Mouse (Mus musculus): ENCODE data around the gene Vwa3b. TPM values are rescaled to one million over a fixed set of nuclear protein-coding genes. Genes with fewer than 3 reads are reported as not detected.

Vwa3b gene
- total and polyA plus RNA-seq, 2 experiments from 2014 or later, result 1.9 to 4.6 TPM

DNA sequence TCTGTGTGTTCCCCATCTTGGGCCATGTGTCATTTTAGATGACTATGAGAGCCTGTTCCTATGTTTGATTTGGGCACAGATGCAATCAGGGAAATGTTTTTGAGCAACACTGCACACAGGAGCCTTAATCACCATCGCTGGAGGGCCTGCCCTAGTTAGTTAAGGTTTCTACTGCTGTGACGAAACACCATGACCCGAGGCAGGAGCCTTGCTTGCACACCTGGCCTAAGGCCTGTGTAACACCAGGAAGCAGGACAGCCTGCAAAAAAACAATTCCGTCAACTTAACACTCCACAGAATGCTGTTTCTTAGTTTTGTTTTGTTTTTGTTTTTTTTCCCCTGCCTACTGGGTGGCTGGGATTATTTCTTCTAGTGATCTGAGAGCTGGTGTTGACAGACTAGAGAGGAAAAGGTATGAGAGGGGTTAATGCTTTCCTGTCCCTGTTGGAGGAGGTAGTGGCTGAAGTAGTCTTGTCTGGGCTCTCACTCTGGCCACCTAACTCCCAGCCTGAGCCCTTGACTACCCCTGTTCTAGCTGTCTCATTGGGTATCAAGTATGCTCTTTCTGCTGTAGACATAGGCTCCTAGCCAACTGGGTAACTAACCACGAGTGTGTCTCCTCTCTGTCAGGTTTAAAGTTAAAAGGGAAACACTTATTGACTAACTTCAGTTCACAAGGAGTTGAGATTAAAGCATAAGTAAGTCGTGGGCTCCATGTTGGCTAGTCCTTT is 30.6 kb downstream of the Vwa3b start:
- no peak for DNase-seq
- no peaks in the 10 kb centered on the region for H3K36me3 ChIP-seq (ENCODE audit: insufficient read depth)
- H3K9ac ChIP-seq, result no peak overlapping the region
- no peak overlapping the region for H3K4me3 ChIP-seq (ENCODE audit: low read depth, low read length)
- no peaks in the 10 kb centered on the region for H3K4me1 ChIP-seq (ENCODE audit: insufficient read depth)
- no peak for ATAC-seq
- no peak overlapping the region for H3K4me2 ChIP-seq (ENCODE audit: low read depth)
- no peak overlapping the region for H3K27ac ChIP-seq (ENCODE audit: low read depth, low read length)
- no peaks in the 10 kb centered on the region for H3K9me3 ChIP-seq (ENCODE audit: low read length)
- WGBS, result 87% methylated on average over 6 of the region's 6 CpGs
- TF ChIP-seq CTCF (IDR thresholded peaks at IDR 0.05; ENCODE audit: low read depth), result no peak
- no peaks in the 10 kb centered on the region for H3K27me3 ChIP-seq (ENCODE audit: insufficient read depth, low read length)

DNA sequence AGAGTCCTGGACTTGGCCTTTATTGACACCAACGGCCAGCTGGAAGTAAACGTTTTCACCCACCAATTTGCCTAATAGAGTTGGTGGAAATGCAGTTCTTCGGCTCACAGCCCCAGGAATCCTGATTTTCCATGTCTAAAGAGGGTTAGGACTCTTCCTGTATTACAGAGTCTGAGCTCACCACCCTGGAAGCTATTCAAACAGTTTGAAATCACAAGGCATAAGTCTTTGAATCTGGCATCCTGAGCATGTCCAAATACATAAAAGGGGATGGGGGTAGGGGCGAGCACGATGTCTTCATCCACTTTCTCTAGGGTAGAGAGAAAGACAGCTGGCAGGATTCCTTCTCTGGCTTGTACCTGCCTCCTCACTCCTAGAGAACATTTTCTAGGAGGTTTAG is 34.5 kb downstream of the Vwa3b start:
- Histone ChIP-seq H3K9me3 (ENCODE audit: low read length) (no peaks in the 10 kb centered on the region), H3K4me2 (ENCODE audit: low read depth) (no peak overlapping the region), H3K4me1 (ENCODE audit: insufficient read depth) (no peaks in the 10 kb centered on the region), H3K36me3 (ENCODE audit: insufficient read depth) (no peaks in the 10 kb centered on the region), H3K9ac (no peak overlapping the region), H3K27ac (ENCODE audit: low read depth, low read length) (no peak overlapping the region), H3K27me3 (ENCODE audit: insufficient read depth, low read length) (no peaks in the 10 kb centered on the region), H3K4me3 (ENCODE audit: low read depth, low read length) (no peak overlapping the region)
- 50% methylated on average over 5 of the region's 5 CpGs for WGBS
- ATAC-seq, result peak; percentile 54
- peak; percentile 23 for DNase-seq
- no peak for TF ChIP-seq CTCF (IDR thresholded peaks at IDR 0.05; ENCODE audit: low read depth)

DNA sequence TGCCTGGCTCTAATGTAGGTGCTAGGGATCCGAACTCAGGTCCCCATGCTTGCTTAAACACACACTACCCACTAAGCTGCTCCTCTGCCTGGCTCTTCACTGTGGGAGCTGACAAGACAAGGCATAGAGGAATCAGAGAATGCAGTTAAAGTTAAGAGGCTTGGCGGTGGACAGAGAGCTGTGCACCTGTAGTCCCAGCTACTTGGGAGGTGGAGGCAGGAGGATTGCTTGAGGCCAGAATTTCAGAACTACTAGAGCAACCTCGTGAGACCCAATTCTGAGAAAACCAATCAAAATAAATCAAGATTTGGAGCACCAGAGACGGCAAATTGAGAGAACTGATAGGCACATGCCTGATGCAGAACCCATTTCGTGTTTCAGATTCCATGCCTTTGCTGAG is 36.7 kb downstream of the Vwa3b start:
- H3K36me3 ChIP-seq (ENCODE audit: insufficient read depth), result no peaks in the 10 kb centered on the region
- DNase-seq, result no peak
- H3K4me1 ChIP-seq (ENCODE audit: insufficient read depth), result no peaks in the 10 kb centered on the region
- no peak overlapping the region for H3K4me2 ChIP-seq (ENCODE audit: low read depth)
- ATAC-seq, result no peak
- no peaks in the 10 kb centered on the region for H3K9me3 ChIP-seq (ENCODE audit: low read length)
- 89% methylated on average over 5 of the region's 5 CpGs for whole genome bisulfite sequencing
- no peak overlapping the region for H3K9ac ChIP-seq
- H3K4me3 ChIP-seq (ENCODE audit: low read depth, low read length), result no peak overlapping the region
- no peak overlapping the region for H3K27ac ChIP-seq (ENCODE audit: low read depth, low read length)
- no peaks in the 10 kb centered on the region for H3K27me3 ChIP-seq (ENCODE audit: insufficient read depth, low read length)
- TF ChIP-seq CTCF (IDR thresholded peaks at IDR 0.05; ENCODE audit: low read depth), result no peak

DNA sequence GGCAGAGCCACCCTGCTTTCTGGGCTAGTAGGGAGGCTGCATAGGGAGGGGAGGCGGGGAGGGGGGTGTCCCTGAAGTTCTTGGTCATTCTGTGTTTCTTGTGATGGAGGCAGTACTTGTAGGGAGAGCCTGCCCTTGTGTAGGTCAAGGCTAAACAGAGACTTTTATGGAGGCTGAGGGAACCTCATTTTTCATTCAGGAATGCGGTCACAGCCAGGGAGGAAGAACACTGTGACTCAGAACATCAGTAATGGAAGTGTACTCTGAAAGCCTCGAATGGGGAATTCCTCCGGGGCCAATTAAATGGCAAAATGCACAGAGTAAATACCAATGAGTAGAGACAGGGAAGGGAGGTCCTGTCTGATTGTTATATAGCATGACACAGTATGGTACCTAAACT is 37.4 kb downstream of the Vwa3b start:
- Histone ChIP-seq H3K27ac (ENCODE audit: low read depth, low read length) (no peak overlapping the region), H3K4me3 (ENCODE audit: low read depth, low read length) (no peak overlapping the region), H3K9ac (no peak overlapping the region), H3K4me1 (ENCODE audit: insufficient read depth) (no peaks in the 10 kb centered on the region), H3K27me3 (ENCODE audit: insufficient read depth, low read length) (no peaks in the 10 kb centered on the region), H3K4me2 (ENCODE audit: low read depth) (no peak overlapping the region), H3K9me3 (ENCODE audit: low read length) (no peaks in the 10 kb centered on the region), H3K36me3 (ENCODE audit: insufficient read depth) (no peaks in the 10 kb centered on the region)
- no peak for TF ChIP-seq CTCF (IDR thresholded peaks at IDR 0.05; ENCODE audit: low read depth)
- DNase-seq (no peak), ATAC-seq (no peak)
- 55% methylated on average over 4 of the region's 4 CpGs for WGBS

DNA sequence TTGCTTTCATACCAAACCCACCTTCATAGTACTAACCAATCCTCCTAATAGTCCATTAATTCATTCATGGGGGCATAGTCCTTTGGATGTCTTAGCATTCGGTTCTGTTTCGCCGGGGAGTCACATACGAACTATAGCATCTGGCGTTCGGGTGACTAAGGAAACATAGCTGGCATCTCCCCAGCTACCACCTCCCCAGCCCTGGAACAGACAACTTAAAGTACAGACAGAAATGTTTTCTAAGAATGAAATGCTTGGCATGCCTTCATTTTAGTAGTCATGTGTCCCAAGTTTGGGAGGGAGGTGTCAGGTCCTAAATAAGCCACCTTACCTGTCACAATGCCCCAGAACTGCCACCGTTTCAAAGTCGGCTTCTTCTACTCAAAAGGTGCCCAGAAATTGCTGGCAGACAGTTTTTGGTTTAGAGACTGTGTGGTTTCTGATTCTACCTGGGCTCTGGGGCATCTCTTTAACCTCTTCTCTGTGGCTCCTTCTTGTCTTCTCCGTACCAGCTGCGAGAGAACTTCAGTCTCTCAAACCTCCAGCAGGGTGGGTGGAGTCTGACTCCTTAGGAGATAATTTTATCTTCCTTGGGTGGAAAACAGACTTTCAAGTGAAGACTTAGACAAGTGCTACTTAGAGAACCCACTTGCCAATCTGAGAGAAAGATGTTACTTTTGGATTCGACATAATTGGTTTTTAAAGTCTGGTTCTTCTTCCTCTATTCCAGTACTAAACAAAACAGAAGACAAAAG is 39.4 kb downstream of the Vwa3b start:
- Histone ChIP-seq H3K27me3 (ENCODE audit: insufficient read depth, low read length) (no peaks in the 10 kb centered on the region), H3K27ac (ENCODE audit: low read depth, low read length) (peak overlapping the region; percentile 47; the same call in 1 of the 2 replicates), H3K36me3 (ENCODE audit: insufficient read depth) (no peaks in the 10 kb centered on the region), H3K4me2 (ENCODE audit: low read depth) (no peak overlapping the region), H3K9ac (no peak overlapping the region), H3K4me1 (ENCODE audit: insufficient read depth) (no peaks in the 10 kb centered on the region), H3K9me3 (ENCODE audit: low read length) (no peaks in the 10 kb centered on the region), H3K4me3 (ENCODE audit: low read depth, low read length) (no peak overlapping the region)
- no peak; the same call in 1 of the 2 replicates for TF ChIP-seq CTCF (IDR thresholded peaks at IDR 0.05; ENCODE audit: low read depth)
- whole genome bisulfite sequencing, result 71% methylated on average over 11 of the region's 11 CpGs
- peak; percentile 48 for DNase-seq
- peak; percentile 42; the same call in 1 of the 2 replicates for ATAC-seq

DNA sequence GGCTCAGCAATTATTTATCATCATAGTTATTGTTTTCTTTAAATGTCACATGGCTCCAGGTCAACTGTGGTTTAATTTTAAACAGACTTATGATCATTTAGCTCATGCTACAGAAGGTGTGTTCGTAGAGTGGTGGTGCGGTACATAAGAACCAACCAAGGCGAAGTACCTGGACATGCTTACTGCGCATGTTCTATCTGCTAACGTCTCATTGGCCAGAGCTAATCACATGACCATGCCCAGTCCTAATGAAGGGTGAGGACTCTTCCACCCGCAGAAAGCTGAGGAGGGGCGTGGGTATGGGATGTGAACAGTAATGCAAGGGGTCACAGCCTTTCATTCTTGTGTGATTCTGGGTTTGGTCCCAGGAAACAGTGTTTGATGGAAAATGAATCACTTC is 49.4 kb downstream of the Vwa3b start:
- no peak overlapping the region for H3K27ac ChIP-seq (ENCODE audit: low read depth, low read length)
- no peak for TF ChIP-seq CTCF (IDR thresholded peaks at IDR 0.05; ENCODE audit: low read depth)
- no peak overlapping the region for H3K4me2 ChIP-seq (ENCODE audit: low read depth)
- H3K9me3 ChIP-seq (ENCODE audit: low read length), result no peaks in the 10 kb centered on the region
- no peaks in the 10 kb centered on the region for H3K27me3 ChIP-seq (ENCODE audit: insufficient read depth, low read length)
- 0 out of 2 replicates have a peak, but pooled peaks cover 8% of the 10 kb centered on the region for H3K4me1 ChIP-seq (ENCODE audit: insufficient read depth)
- no peak overlapping the region for H3K9ac ChIP-seq
- ATAC-seq (no peak), DNase-seq (no peak)
- no peaks in the 10 kb centered on the region for H3K36me3 ChIP-seq (ENCODE audit: insufficient read depth)
- H3K4me3 ChIP-seq (ENCODE audit: low read depth, low read length), result no peak overlapping the region
- WGBS, result 95% methylated on average over 7 of the region's 7 CpGs

DNA sequence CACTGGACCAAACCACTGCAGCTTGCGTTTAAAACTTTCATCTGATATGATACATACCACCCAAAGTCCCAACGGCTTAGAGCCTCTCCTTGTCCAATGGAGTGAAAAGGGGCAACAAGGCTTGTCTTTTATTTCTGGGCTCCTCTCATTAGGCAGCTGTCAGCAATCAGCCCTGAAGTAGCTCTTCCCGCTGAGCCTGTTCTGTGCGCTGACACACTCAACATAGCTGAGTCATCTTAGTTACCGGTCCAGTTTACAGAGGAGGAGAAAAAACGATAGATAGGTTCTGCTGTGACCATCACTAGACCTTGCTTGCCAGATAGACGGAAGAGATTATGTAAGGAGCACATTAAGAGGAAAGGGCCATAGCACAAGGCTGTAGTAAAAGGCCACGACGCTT is 50.9 kb downstream of the Vwa3b start:
- no peaks in the 10 kb centered on the region for H3K27me3 ChIP-seq (ENCODE audit: insufficient read depth, low read length)
- H3K4me3 ChIP-seq (ENCODE audit: low read depth, low read length), result no peak overlapping the region
- TF ChIP-seq CTCF (IDR thresholded peaks at IDR 0.05; ENCODE audit: low read depth), result no peak
- no peaks in the 10 kb centered on the region for H3K36me3 ChIP-seq (ENCODE audit: insufficient read depth)
- H3K4me2 ChIP-seq (ENCODE audit: low read depth), result no peak overlapping the region
- no peak overlapping the region for H3K9ac ChIP-seq
- H3K4me1 ChIP-seq (ENCODE audit: insufficient read depth), result 0 out of 2 replicates have a peak, but pooled peaks cover 18% of the 10 kb centered on the region
- ATAC-seq (peak; percentile 40; the same call in 1 of the 2 replicates), DNase-seq (no peak)
- H3K27ac ChIP-seq (ENCODE audit: low read depth, low read length), result no peak overlapping the region
- H3K9me3 ChIP-seq (ENCODE audit: low read length), result no peaks in the 10 kb centered on the region
- WGBS, result 61% methylated on average over 9 of the region's 9 CpGs

All from forebrain, postnatal 0 days (tissue).